Mouse (Mus musculus): ENCODE data around the gene Azin2.

Gene Azin2

GRCm38 (mm10) chr4:128977217-128977616 lies 15.0 kb upstream of the Azin2 start:
- no peak for DNase-seq

GRCm38 (mm10) chr4:128976577-128976976 lies 14.3 kb upstream of the Azin2 start:
- DNase-seq: no peak

GRCm38 (mm10) chr4:128974677-128975076 lies 12.4 kb upstream of the Azin2 start:
- DNase-seq: no peak

GRCm38 (mm10) chr4:128971065-128971694 lies 8.9 kb upstream of the Azin2 start:
- peak; percentile 91 to 95 for DNase-seq

GRCm38 (mm10) chr4:128970417-128970807 lies 8.2 kb upstream of the Azin2 start:
- no peak for DNase-seq

GRCm38 (mm10) chr4:128969607-128970416 lies 7.6 kb upstream of the Azin2 start:
- DNase-seq: no peak

- no peak for DNase-seq
Observed at GRCm38 (mm10) chr4:128969081-128969480, 6.8 kb upstream of the Azin2 start.

GRCm38 (mm10) chr4:128966751-128967150 lies 4.5 kb upstream of the Azin2 start:
- DNase-seq: no peak

- no peak for DNase-seq
Observed at GRCm38 (mm10) chr4:128962926-128963290, 666 bp upstream of the Azin2 start.

DNA sequence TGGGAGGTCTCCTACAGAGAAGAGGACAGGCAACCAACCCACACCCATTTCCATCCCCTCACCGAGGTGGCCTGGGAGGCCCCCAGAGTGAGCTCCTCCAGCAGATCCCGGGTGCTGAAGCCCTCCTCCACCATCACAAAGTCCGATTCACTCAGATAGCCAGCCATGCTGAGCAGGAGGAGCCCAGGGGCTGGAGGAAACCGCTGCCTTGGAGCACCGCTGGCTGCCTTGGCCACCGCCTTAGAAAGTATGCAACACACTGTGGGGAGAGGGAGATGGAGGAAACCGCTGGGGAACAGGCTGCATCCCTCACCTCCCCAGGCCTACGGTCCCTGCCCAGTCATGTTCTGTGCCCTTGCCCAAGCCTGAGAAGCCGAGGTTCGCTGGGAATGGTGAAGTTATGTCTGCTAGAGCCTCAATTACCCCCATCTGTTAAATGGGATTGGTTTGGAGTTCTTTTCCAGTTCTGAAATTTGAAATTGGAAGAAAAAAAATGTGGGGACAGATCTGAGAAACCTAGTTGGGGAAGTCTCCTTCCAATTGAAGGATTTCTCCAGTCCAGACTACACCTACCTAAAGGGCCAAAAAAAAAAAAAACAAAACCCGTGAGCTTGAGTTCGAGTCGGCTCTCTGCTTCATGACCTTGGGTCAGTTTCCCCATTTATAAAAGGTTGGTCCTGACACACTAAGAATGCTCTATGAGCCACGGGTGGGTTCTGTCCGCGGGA lies 777 bp downstream of the Azin2 start:
- DNase-seq: no peak

GRCm38 (mm10) chr4:128959676-128960075 lies 2.6 kb downstream of the Azin2 start:
- DNase-seq: no peak

GRCm38 (mm10) chr4:128958849-128959248 lies 3.4 kb downstream of the Azin2 start:
- no peak for DNase-seq

- no peak for DNase-seq
Observed at GRCm38 (mm10) chr4:128958156-128958555, 4.1 kb downstream of the Azin2 start.

DNA sequence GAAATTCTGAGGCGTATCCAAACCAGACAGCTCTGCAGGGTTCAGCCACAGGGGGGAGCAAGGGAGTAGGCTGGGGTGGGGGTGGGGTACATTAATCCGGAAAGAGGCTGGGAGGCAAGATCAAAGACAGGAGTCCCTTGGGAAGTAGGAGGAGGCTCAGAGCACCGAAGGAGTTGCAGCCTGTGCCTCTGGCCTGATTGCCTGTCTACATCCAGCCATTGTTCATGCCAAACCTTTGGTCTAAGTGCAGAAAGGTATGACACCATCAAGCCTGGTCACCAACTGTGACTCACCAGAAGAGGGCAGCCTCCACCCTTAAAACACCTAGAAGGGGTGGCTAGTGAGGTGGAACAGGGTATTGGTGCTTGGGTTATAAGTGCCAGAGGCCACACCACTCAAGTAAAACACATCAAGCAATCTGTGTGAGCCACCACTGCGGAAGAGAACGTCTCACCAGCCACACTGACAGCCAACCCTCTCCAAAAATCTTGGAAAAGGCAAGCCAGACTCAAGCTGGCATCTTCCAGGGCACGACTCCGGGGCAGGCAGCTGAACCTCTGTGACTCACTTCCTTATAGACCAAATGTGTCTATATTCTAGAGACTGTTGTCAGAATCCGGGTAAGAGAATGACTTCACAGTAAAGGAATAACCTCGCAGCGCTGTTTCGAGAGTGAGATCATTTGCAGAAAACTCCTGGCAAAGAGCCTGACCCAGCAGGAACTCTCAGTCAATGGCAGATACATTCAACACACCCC lies 4.9 kb downstream of the Azin2 start:
- DNase-seq: peak; percentile 66 to 78

DNA sequence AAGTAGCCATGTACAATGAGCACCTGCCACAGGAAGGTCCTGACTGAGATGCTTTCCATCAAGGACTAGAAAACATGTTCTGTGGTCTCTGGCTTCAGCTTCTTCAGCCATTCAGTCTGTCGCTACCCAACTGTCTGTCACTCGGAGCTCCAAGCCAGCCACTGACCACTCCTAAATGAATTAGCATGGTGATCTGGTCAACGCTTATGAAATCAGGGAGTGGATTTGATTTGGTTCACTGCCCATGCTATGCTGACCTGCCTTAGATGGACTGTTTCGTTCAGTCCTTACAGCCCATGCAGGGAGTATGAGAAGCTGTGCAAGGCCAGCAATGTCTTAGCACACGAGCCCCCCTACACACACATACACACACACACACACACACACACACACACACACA lies 8.4 kb downstream of the Azin2 start:
- no peak for DNase-seq

DNA sequence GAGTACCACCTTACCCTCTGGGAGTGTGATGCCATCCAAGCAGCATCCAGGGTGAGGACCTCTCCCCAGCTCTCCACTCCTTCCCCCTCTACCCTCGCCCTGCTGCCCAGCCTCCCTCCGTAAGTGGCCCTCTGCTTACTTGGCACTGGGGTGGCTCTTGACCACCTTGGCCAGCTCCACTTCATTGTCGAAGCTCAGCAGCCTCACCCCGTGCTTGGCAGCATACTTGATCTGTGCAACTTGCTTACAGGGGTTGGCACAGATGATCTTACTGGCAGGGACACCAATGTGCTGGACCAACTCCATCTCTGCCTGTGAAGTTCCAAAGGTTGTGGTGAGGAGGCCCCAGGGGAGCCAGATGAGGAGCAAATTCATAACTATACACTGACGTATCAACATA lies 11.8 kb downstream of the Azin2 start:
- DNase-seq: peak; percentile 52 to 61

GRCm38 (mm10) chr4:128949470-128950005 lies 12.7 kb downstream of the Azin2 start:
- DNase-seq: no peak

- DNase-seq: peak; percentile 59 to 84
Observed at GRCm38 (mm10) chr4:128948137-128948674, 14.0 kb downstream of the Azin2 start.

DNA sequence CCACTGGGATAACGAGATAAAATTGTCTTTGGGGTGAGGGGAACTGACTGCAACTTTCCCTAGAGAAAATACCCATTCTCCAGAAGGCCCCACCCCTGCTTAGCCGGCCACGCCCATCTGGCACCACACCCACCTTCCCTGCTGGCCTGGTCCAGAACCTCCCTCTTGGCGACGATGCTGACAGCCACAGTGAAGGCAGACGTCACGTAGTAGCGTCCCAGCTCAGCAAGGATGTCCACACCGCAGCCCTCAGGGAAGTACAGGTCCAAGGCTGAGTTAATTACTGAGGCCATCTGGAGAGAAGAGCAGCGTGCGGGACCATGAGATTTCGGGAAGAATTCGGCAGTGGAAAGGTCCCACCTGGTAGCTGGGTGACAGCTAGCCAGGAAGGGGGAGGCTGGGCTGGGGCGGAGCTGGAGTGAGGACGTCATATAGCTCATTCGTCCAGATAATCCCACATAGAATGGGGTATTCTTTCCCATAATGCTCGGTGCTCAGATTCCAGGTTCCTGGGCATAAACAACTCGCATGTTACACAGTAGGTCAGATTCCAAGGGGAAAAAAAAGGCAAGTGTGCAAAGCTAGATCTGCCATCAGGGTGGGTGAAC lies 14.8 kb downstream of the Azin2 start:
- peak in 1 of 2 experiments; percentile 63 for DNase-seq

DNA sequence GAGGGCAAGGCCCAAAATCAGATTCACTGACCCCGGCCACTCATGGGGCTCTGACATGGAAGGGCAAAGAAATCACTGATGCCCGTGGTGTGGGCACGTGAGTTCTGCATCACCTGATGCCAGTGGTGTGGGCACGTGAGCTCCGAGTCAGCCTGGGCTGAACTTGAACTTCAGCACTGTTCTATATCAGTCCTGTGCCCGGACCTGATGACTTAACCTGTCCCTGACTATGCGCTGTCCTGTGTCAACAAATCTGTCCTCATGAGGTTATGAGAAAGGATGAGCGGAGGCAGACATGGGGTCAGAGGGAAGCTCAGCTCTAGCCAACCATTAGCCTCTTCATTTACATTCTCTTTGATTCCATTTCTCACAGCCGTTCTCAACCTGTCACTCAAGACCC lies 15.5 kb downstream of the Azin2 start:
- no peak for DNase-seq

GRCm38 (mm10) chr4:128942346-128942745 lies 19.9 kb downstream of the Azin2 start:
- DNase-seq: no peak

DNA sequence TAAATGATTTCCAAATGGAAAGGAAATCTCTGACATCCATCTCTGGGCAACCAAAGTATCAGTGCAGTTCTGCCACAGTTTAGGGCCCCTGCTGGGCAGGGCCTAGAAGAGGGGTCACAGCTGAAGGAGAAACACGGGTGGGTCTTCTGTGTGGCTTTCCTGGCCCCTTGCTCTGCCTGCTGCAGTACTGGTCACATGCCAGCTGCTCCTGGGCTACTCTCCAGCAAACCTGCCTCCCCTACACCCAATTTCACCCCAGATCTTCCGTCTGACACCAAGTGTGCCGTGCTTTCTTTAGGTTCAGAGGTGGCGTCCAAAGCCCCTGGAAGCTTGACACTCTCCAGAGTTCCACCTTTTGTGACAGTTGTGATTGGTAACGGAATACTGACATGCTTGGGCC lies 26.6 kb downstream of the Azin2 start:
- DNase-seq: peak in 1 of 2 experiments; percentile 58
